In the genomic region with DNA sequence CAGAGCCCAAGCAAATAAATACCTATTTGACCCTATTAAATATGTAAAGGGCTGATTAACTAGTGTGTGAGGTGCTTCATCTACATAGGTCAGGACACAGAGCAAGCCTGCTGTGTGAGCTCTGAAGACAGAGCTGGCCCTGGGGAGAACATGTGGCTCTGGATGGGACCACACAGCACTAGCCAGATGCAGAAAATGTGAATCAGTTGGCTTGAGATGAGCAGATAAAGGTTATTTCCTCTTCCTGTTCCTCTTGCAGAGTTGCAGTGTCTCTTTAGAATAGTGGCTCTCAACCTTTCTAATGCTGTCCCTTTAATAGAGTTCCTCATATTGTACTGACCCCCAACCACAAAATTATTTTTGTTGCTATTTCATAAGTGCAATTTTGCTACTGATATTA, we compare ENCODE assay signal across 25 mouse cellular contexts.
DNase-seq lines count a peak whose midpoint lies in the region; ATAC-seq and TF ChIP-seq lines count a peak whose summit lies in the region.
"Had no signal": no experiment of that assay in that cellular context is flagged by ENCODE, and none has a peak within 500 bp of the region (broad histone marks: within the 10 kb centered on the region; RNA-seq: fewer than 3 reads in every experiment).

No protein-coding gene starts in this region.

- no peaks in the 10 kb centered on the region for H3K27me3 ChIP-seq in midbrain, postnatal 0 days (ENCODE audit: insufficient read depth, low read length)
- H3K27me3 ChIP-seq: embryonic facial prominence, embryonic 13.5 days; embryonic facial prominence, embryonic 15.5 days; forebrain, embryonic 12.5 days; Patski had no signal

- H3K9me3 ChIP-seq in midbrain, postnatal 0 days (ENCODE audit: low read length): no peaks in the 10 kb centered on the region
- H3K9me3 ChIP-seq: embryonic facial prominence, embryonic 13.5 days; embryonic facial prominence, embryonic 15.5 days; forebrain, embryonic 10.5 days; forebrain, embryonic 12.5 days had no signal

- no peak overlapping the region for H3K4me3 ChIP-seq in midbrain, postnatal 0 days (ENCODE audit: low read depth, low read length)
- H3K4me3 ChIP-seq: embryonic facial prominence, embryonic 13.5 days; embryonic facial prominence, embryonic 15.5 days; erythroblast, embryonic 14.5 days; forebrain, embryonic 10.5 days; forebrain, embryonic 12.5 days had no signal

- no peak for TF ChIP-seq CTCF in midbrain, postnatal 0 days (IDR thresholded peaks at IDR 0.05)

- no peak overlapping the region for H3K4me2 ChIP-seq in midbrain, postnatal 0 days (ENCODE audit: low read depth, low read length, poor library complexity, severe bottlenecking)
- H3K4me2 ChIP-seq: embryonic facial prominence, embryonic 13.5 days; embryonic facial prominence, embryonic 15.5 days; forebrain, embryonic 12.5 days had no signal

- H3K36me3 ChIP-seq in midbrain, postnatal 0 days (ENCODE audit: insufficient read depth, low read length): no peaks in the 10 kb centered on the region
- H3K36me3 ChIP-seq: embryonic facial prominence, embryonic 13.5 days; embryonic facial prominence, embryonic 15.5 days; forebrain, embryonic 10.5 days; forebrain, embryonic 12.5 days had no signal

- ATAC-seq in common myeloid progenitor, adult 5-6 weeks (replicated peaks; ENCODE audit: low read depth, poor library complexity, severe bottlenecking): peak; percentile 85
- ATAC-seq in hematopoietic stem cell, adult 5-6 weeks (replicated peaks in 1 of 2; ENCODE audit: insufficient read depth in 1 of 2, low FRiP score in 2 of 2, low TSS enrichment in 1 of 2, low read depth in 1 of 2, poor library complexity in 2 of 2, severe bottlenecking in 2 of 2): peak; percentile 21 to 42; a peak in 1 of 4 replicates
- peak; percentile 75 for ATAC-seq in megakaryocyte progenitor cell, adult 5-6 weeks (replicated peaks; ENCODE audit: poor library complexity)
- ATAC-seq in midbrain, postnatal 0 days (ENCODE audit: low FRiP score): no peak
- ATAC-seq: activated CD4-positive, CD25-positive, alpha-beta regulatory T cell, adult 4 months; forebrain, embryonic 14.5 days; forebrain, embryonic 16.5 days; Patski had no signal

- H3K9ac ChIP-seq in midbrain, postnatal 0 days (replicated peaks; ENCODE audit: low read length, poor library complexity, severe bottlenecking): no peak overlapping the region
- H3K9ac ChIP-seq: embryonic facial prominence, embryonic 13.5 days; embryonic facial prominence, embryonic 15.5 days; forebrain, embryonic 12.5 days had no signal

- no peak overlapping the region for H3K27ac ChIP-seq in midbrain, postnatal 0 days (ENCODE audit: low read depth, low read length)
- H3K27ac ChIP-seq: embryonic facial prominence, embryonic 13.5 days; embryonic facial prominence, embryonic 15.5 days; forebrain, embryonic 10.5 days; forebrain, embryonic 12.5 days had no signal

- no peaks in the 10 kb centered on the region for H3K4me1 ChIP-seq in midbrain, postnatal 0 days (ENCODE audit: insufficient read depth, low read length)
- H3K4me1 ChIP-seq: embryonic facial prominence, embryonic 15.5 days; forebrain, embryonic 10.5 days; forebrain, embryonic 12.5 days had no signal

- peak; percentile 31 for DNase-seq in 416B (ENCODE audit: low read depth)
- no peak for DNase-seq in c-Kit-positive CD71-positive TER-119-positive erythroid progenitor cells, embryonic 14.5 days (ENCODE audit: low spot score)
- DNase-seq in midbrain, postnatal 0 days (ENCODE audit: low spot score): no peak
- no peak for DNase-seq in thymus, postnatal 14 days
- DNase-seq: adrenal gland, adult 8-10 months; adrenal gland, postnatal 14 days; adrenal gland, postnatal 36 days; cerebellum, adult 11 months; cerebellum, adult 18-20 months; cerebellum, adult 8-10 months; cerebellum, adult 9-11 months; cerebellum, postnatal 14 days; cerebellum, postnatal 36 days had no signal
